Mouse (Mus musculus): ENCODE results near the gene Hdac4. TPM values are rescaled to one million over a fixed set of nuclear protein-coding genes. Genes with fewer than 3 reads are reported as not detected.

The Hdac4 gene
- polyA plus RNA-seq, 1 experiment from 2014 or later, result 22.0 TPM

GRCm38 (mm10) chr1:92112591-92112990 lies 82.9 kb downstream of the Hdac4 start:
- H3K27me3 ChIP-seq (ENCODE audit: control insufficient read depth, insufficient read depth, low read length), result no peaks in the 10 kb centered on the region
- no peak overlapping the region for H3K9ac ChIP-seq (ENCODE audit: low read depth, low read length)
- no peak overlapping the region for H3K27ac ChIP-seq (ENCODE audit: low read depth, low read length)
- H3K4me2 ChIP-seq (replicated peaks; ENCODE audit: low read depth, low read length), result no peak overlapping the region
- 87% methylated on average over 5 of the region's 5 CpGs for WGBS
- ATAC-seq (ENCODE audit: low FRiP score, low TSS enrichment), result no peak
- no peaks in the 10 kb centered on the region for H3K36me3 ChIP-seq (ENCODE audit: control insufficient read depth, insufficient read depth, low read length)
- no peaks in the 10 kb centered on the region for H3K9me3 ChIP-seq (ENCODE audit: control insufficient read depth, low read length)
- H3K4me1 ChIP-seq (ENCODE audit: control insufficient read depth, insufficient read depth, low read length), result peaks cover 11% of the 10 kb centered on the region
- H3K4me3 ChIP-seq (ENCODE audit: low read length), result no peak overlapping the region

GRCm38 (mm10) chr1:92111551-92111950 lies 83.9 kb downstream of the Hdac4 start:
- no peak for ATAC-seq (ENCODE audit: low FRiP score, low TSS enrichment)
- WGBS, result 86% methylated on average over 2 of the region's 2 CpGs
- Histone ChIP-seq H3K9me3 (ENCODE audit: control insufficient read depth, low read length) (no peaks in the 10 kb centered on the region), H3K36me3 (ENCODE audit: control insufficient read depth, insufficient read depth, low read length) (no peaks in the 10 kb centered on the region), H3K27me3 (ENCODE audit: control insufficient read depth, insufficient read depth, low read length) (no peaks in the 10 kb centered on the region), H3K4me2 (replicated peaks; ENCODE audit: low read depth, low read length) (no peak overlapping the region), H3K27ac (ENCODE audit: low read depth, low read length) (no peak overlapping the region), H3K9ac (ENCODE audit: low read depth, low read length) (no peak overlapping the region), H3K4me1 (ENCODE audit: control insufficient read depth, insufficient read depth, low read length) (peaks cover 11% of the 10 kb centered on the region), H3K4me3 (ENCODE audit: low read length) (no peak overlapping the region)

DNA sequence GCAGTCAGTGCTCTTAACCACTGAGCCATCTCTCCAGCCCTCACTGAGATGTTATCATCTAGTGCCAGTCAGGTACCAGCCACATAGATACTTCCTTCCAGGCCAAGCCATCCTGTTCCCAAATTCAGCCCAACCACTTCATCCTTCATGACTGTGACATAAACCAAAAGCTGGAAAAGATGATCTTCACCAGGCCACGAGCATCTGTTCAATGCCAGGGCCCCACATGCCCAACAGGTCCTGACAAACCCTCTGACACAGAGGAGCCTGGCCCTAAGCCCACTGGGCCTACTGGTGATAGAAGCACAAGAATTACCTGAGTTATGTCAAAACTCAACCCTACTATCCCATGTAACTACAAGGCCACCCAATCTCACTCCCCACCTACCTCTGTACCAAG lies 84.5 kb downstream of the Hdac4 start:
- no peak overlapping the region for H3K27ac ChIP-seq (ENCODE audit: low read depth, low read length)
- no peaks in the 10 kb centered on the region for H3K27me3 ChIP-seq (ENCODE audit: control insufficient read depth, insufficient read depth, low read length)
- 96% methylated on average over 1 of the region's 1 CpGs for WGBS
- H3K4me1 ChIP-seq (ENCODE audit: control insufficient read depth, insufficient read depth, low read length), result peaks cover 11% of the 10 kb centered on the region
- H3K9me3 ChIP-seq (ENCODE audit: control insufficient read depth, low read length), result no peaks in the 10 kb centered on the region
- H3K4me3 ChIP-seq (ENCODE audit: low read length), result no peak overlapping the region
- ATAC-seq (ENCODE audit: low FRiP score, low TSS enrichment), result no peak
- no peaks in the 10 kb centered on the region for H3K36me3 ChIP-seq (ENCODE audit: control insufficient read depth, insufficient read depth, low read length)
- no peak overlapping the region for H3K9ac ChIP-seq (ENCODE audit: low read depth, low read length)
- no peak overlapping the region for H3K4me2 ChIP-seq (replicated peaks; ENCODE audit: low read depth, low read length)

DNA sequence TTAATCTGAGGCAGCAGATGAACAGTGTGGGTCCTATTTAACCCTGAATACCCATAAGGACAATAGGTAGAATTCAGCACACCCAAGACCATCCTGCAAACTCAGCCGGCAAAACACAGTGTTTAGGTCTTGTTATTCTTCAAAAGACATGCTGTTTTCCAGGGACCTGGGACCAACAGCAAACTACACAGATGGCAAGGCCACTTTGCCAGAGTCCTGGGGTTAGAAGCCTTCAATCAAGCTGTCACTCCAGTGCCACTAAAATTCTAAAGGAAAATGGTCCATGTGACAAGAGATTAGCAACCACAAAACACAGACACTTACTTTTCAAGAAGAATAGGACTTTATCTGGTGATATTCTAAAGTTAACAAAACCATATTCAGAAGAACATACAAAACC lies 86.3 kb downstream of the Hdac4 start:
- H3K4me3 ChIP-seq (ENCODE audit: low read length), result no peak overlapping the region
- no peaks in the 10 kb centered on the region for H3K9me3 ChIP-seq (ENCODE audit: control insufficient read depth, low read length)
- ATAC-seq (ENCODE audit: low FRiP score, low TSS enrichment), result no peak
- H3K4me1 ChIP-seq (ENCODE audit: control insufficient read depth, insufficient read depth, low read length), result peaks cover 11% of the 10 kb centered on the region
- no peaks in the 10 kb centered on the region for H3K27me3 ChIP-seq (ENCODE audit: control insufficient read depth, insufficient read depth, low read length)
- no peaks in the 10 kb centered on the region for H3K36me3 ChIP-seq (ENCODE audit: control insufficient read depth, insufficient read depth, low read length)
- 89% methylated on average over 1 of the region's 1 CpGs for WGBS
- no peak overlapping the region for H3K9ac ChIP-seq (ENCODE audit: low read depth, low read length)
- H3K4me2 ChIP-seq (replicated peaks; ENCODE audit: low read depth, low read length), result no peak overlapping the region
- no peak overlapping the region for H3K27ac ChIP-seq (ENCODE audit: low read depth, low read length)

DNA sequence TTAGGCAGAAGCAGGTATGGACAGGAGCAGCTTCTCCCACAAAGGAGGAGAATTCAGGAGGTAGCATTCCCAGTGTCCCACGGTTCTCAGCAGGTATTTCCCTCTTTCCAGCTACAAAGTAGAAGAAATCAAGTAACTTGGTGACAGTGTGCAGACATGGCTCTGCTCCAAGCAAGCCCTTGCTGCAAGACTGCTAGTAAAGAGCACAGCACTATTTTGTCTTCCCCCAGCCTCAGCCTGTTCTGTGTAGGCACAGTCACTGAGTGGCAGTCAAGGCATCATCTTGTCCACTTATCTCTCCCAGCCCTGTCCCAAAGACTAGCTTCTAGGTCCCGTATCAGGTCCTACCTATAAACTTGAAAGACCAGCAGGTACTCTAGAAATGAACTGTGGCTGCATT lies 86.9 kb downstream of the Hdac4 start:
- WGBS, result 89% methylated on average over 2 of the region's 2 CpGs
- Histone ChIP-seq H3K9me3 (ENCODE audit: control insufficient read depth, low read length) (no peaks in the 10 kb centered on the region), H3K27me3 (ENCODE audit: control insufficient read depth, insufficient read depth, low read length) (no peaks in the 10 kb centered on the region), H3K4me3 (ENCODE audit: low read length) (no peak overlapping the region), H3K4me1 (ENCODE audit: control insufficient read depth, insufficient read depth, low read length) (peaks cover 5% of the 10 kb centered on the region), H3K27ac (ENCODE audit: low read depth, low read length) (no peak overlapping the region), H3K4me2 (replicated peaks; ENCODE audit: low read depth, low read length) (no peak overlapping the region), H3K9ac (ENCODE audit: low read depth, low read length) (no peak overlapping the region), H3K36me3 (ENCODE audit: control insufficient read depth, insufficient read depth, low read length) (no peaks in the 10 kb centered on the region)
- no peak for ATAC-seq (ENCODE audit: low FRiP score, low TSS enrichment)

GRCm38 (mm10) chr1:92107996-92108395 lies 87.5 kb downstream of the Hdac4 start:
- 90% methylated on average over 2 of the region's 2 CpGs for WGBS
- Histone ChIP-seq H3K9ac (ENCODE audit: low read depth, low read length) (no peak overlapping the region), H3K4me2 (replicated peaks; ENCODE audit: low read depth, low read length) (no peak overlapping the region), H3K4me3 (ENCODE audit: low read length) (no peak overlapping the region), H3K9me3 (ENCODE audit: control insufficient read depth, low read length) (no peaks in the 10 kb centered on the region), H3K4me1 (ENCODE audit: control insufficient read depth, insufficient read depth, low read length) (no peaks in the 10 kb centered on the region), H3K27ac (ENCODE audit: low read depth, low read length) (no peak overlapping the region), H3K27me3 (ENCODE audit: control insufficient read depth, insufficient read depth, low read length) (no peaks in the 10 kb centered on the region), H3K36me3 (ENCODE audit: control insufficient read depth, insufficient read depth, low read length) (no peaks in the 10 kb centered on the region)
- ATAC-seq (ENCODE audit: low FRiP score, low TSS enrichment), result no peak

DNA sequence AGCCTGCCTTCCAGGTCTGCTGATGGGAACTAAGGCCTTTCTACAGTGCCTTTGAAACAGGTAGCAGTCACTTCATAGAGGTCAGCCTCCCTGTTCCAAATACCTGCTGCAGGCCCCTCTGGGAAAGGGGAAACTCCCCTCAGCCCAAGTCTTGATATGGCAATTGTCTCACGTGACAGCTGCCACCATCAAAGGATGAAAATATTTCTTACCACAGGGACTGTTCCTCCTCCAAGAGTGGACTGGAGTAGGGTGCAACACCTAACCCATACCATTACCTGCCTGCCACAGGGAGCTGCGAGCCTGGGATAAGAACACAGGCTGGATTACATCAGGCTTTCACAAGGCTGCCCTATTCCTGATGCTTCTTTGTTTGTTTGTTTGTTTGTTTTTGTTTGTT lies 88.0 kb downstream of the Hdac4 start:
- ATAC-seq (ENCODE audit: low FRiP score, low TSS enrichment), result no peak
- H3K9ac ChIP-seq (ENCODE audit: low read depth, low read length), result no peak overlapping the region
- 78% methylated on average over 2 of the region's 2 CpGs for WGBS

DNA sequence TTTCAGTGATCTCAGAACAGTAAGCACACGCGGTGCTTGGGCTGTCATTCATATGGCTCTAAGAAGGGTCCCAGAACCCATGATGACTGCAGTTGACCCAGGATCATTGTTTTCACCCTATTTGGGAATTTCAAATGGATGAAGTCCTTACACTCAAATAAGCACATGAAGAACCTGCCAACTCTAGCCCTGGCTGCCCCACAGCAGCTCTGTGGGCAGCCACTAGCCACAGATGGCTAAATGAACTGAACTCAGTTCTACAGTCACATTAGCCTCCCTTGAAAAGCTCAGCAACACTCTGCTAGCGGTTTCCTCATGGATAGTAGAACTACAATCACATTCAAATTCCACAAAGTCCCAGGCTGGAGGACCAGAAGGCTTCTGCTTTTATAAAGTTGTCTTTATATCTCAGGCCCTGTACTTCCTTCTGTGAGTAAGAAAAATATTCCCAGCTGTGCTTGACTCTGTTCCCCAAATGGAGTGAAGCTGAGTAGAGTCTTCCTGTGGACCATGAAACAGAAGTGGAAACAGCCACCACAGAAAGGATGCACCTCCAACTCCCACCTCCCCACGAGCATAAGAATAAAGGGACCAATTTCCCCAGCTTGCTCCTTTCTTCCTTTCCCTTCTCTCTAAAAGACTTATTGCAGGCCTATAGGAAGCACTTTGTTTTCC lies 88.9 kb downstream of the Hdac4 start:
- H3K27ac ChIP-seq (ENCODE audit: low read depth, low read length), result no peak overlapping the region
- H3K27me3 ChIP-seq (ENCODE audit: control insufficient read depth, insufficient read depth, low read length), result no peaks in the 10 kb centered on the region
- H3K4me3 ChIP-seq (ENCODE audit: low read length), result no peak overlapping the region
- 91% methylated on average over 4 of the region's 4 CpGs for WGBS
- no peaks in the 10 kb centered on the region for H3K36me3 ChIP-seq (ENCODE audit: control insufficient read depth, insufficient read depth, low read length)
- no peaks in the 10 kb centered on the region for H3K9me3 ChIP-seq (ENCODE audit: control insufficient read depth, low read length)
- no peak for ATAC-seq (ENCODE audit: low FRiP score, low TSS enrichment)
- no peak overlapping the region for H3K9ac ChIP-seq (ENCODE audit: low read depth, low read length)
- no peaks in the 10 kb centered on the region for H3K4me1 ChIP-seq (ENCODE audit: control insufficient read depth, insufficient read depth, low read length)
- no peak overlapping the region for H3K4me2 ChIP-seq (replicated peaks; ENCODE audit: low read depth, low read length)

More for the DNA sequence above, 88.0 kb downstream of the Hdac4 start:
- H3K9me3 ChIP-seq (ENCODE audit: control insufficient read depth, low read length), result no peaks in the 10 kb centered on the region
- H3K27me3 ChIP-seq (ENCODE audit: control insufficient read depth, insufficient read depth, low read length), result no peaks in the 10 kb centered on the region
- H3K4me2 ChIP-seq (replicated peaks; ENCODE audit: low read depth, low read length), result no peak overlapping the region
- no peaks in the 10 kb centered on the region for H3K36me3 ChIP-seq (ENCODE audit: control insufficient read depth, insufficient read depth, low read length)
- H3K4me1 ChIP-seq (ENCODE audit: control insufficient read depth, insufficient read depth, low read length), result no peaks in the 10 kb centered on the region
- no peak overlapping the region for H3K4me3 ChIP-seq (ENCODE audit: low read length)
- no peak overlapping the region for H3K27ac ChIP-seq (ENCODE audit: low read depth, low read length)

GRCm38 (mm10) chr1:92104718-92105117 lies 90.8 kb downstream of the Hdac4 start:
- ATAC-seq (ENCODE audit: low FRiP score, low TSS enrichment), result no peak
- Histone ChIP-seq H3K9me3 (ENCODE audit: control insufficient read depth, low read length) (no peaks in the 10 kb centered on the region), H3K9ac (ENCODE audit: low read depth, low read length) (no peak overlapping the region), H3K27ac (ENCODE audit: low read depth, low read length) (no peak overlapping the region), H3K27me3 (ENCODE audit: control insufficient read depth, insufficient read depth, low read length) (no peaks in the 10 kb centered on the region), H3K36me3 (ENCODE audit: control insufficient read depth, insufficient read depth, low read length) (no peaks in the 10 kb centered on the region), H3K4me3 (ENCODE audit: low read length) (no peak overlapping the region), H3K4me2 (replicated peaks; ENCODE audit: low read depth, low read length) (no peak overlapping the region), H3K4me1 (ENCODE audit: control insufficient read depth, insufficient read depth, low read length) (no peaks in the 10 kb centered on the region)
- 76% methylated on average over 3 of the region's 3 CpGs for whole genome bisulfite sequencing
